Mouse (Mus musculus): ENCODE measurements around the gene Atxn10. TPM values are rescaled to one million over a fixed set of nuclear protein-coding genes. Genes with fewer than 3 reads are reported as not detected.
A peak's percentile ranks its signal among the peaks of the same experiment; 100 is the strongest.
"Not testable (repeated sequence)": the region's sequence is repeated elsewhere in the genome, so short reads cannot be mapped to it uniquely, and the experiment has no call there.

The Atxn10 gene
- polyA plus RNA-seq, 1 experiment from 2014 or later: 309 TPM

GRCm38 (mm10) chr15:85316342-85317140, 19.5 kb upstream of the Atxn10 start:
- Histone ChIP-seq H3K27ac (replicated peaks) (no peak overlapping the region), H3K27me3 (replicated peaks; ENCODE audit: low read depth, poor library complexity, severe bottlenecking) (peaks cover 32% of the 10 kb centered on the region), H3K36me3 (replicated peaks) (no peaks in the 10 kb centered on the region), H3K4me3 (no peak overlapping the region), H3K9me3 (no peaks in the 10 kb centered on the region), H3K4me1 (peaks cover 11% of the 10 kb centered on the region)
- WGBS: 69% methylated on average over 14 of the region's 14 CpGs
- DNase-seq (ENCODE audit: low spot score): no peak

- Histone ChIP-seq H3K4me1 (peaks cover 11% of the 10 kb centered on the region), H3K36me3 (replicated peaks) (no peaks in the 10 kb centered on the region), H3K4me3 (no peak overlapping the region), H3K9me3 (no peaks in the 10 kb centered on the region), H3K27ac (replicated peaks) (no peak overlapping the region), H3K27me3 (replicated peaks; ENCODE audit: low read depth, poor library complexity, severe bottlenecking) (peaks cover 23% of the 10 kb centered on the region)
- DNase-seq (ENCODE audit: low spot score): no peak
- 82% methylated on average over 11 of the region's 11 CpGs for WGBS
Measured at GRCm38 (mm10) chr15:85319924-85320668, 15.9 kb upstream of the Atxn10 start.

DNA sequence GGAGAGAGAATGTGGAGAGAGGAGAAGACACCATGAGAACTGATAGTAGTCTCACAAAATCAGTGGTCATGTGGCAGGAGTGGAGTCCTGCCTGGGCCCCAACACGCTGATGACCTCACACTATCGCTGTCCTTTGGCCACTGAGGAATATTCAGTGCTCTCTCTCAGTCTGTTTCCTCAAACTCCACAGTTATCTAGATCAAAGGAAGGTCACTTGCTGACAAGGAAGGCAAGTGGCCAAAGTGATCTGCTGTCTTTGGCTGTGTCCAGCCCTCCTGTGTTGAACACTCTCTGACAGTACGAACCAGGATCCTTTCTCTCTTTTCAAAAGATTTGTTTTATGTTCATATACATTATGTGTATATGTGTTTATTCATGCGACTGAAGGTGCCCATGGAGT, 12.8 kb upstream of the Atxn10 start:
- WGBS: 88% methylated on average over 4 of the region's 4 CpGs
- Histone ChIP-seq H3K9me3 (no peaks in the 10 kb centered on the region), H3K27ac (replicated peaks) (no peak overlapping the region), H3K27me3 (replicated peaks; ENCODE audit: low read depth, poor library complexity, severe bottlenecking) (peaks cover 3% of the 10 kb centered on the region; the same call in 1 of the 2 replicates), H3K36me3 (replicated peaks) (no peaks in the 10 kb centered on the region), H3K4me3 (no peak overlapping the region), H3K4me1 (no peaks in the 10 kb centered on the region)
- DNase-seq (ENCODE audit: low spot score): no peak

- H3K4me1 ChIP-seq: no peaks in the 10 kb centered on the region
- DNase-seq (ENCODE audit: low spot score): no peak
Measured at GRCm38 (mm10) chr15:85324426-85324825, 11.6 kb upstream of the Atxn10 start.

GRCm38 (mm10) chr15:85327808-85328207, 8.2 kb upstream of the Atxn10 start:
- WGBS: 69% methylated on average over 11 of the region's 11 CpGs
- Histone ChIP-seq H3K9me3 (no peaks in the 10 kb centered on the region), H3K4me3 (no peak overlapping the region), H3K27ac (replicated peaks) (no peak overlapping the region), H3K4me1 (no peaks in the 10 kb centered on the region), H3K36me3 (replicated peaks) (no peaks in the 10 kb centered on the region), H3K27me3 (replicated peaks; ENCODE audit: low read depth, poor library complexity, severe bottlenecking) (no peaks in the 10 kb centered on the region)
- no peak for DNase-seq (ENCODE audit: low spot score)

More at GRCm38 (mm10) chr15:85324426-85324825, 11.6 kb upstream of the Atxn10 start:
- Histone ChIP-seq H3K27me3 (replicated peaks; ENCODE audit: low read depth, poor library complexity, severe bottlenecking) (0 out of 2 replicates have a peak, but pooled peaks cover 3% of the 10 kb centered on the region), H3K9me3 (no peaks in the 10 kb centered on the region), H3K27ac (replicated peaks) (no peak overlapping the region), H3K4me3 (no peak overlapping the region), H3K36me3 (replicated peaks) (no peaks in the 10 kb centered on the region)
- 91% methylated on average over 1 of the region's 1 CpGs for WGBS

GRCm38 (mm10) chr15:85328455-85328854, 7.6 kb upstream of the Atxn10 start:
- H3K27ac ChIP-seq (replicated peaks); DNase-seq (ENCODE audit: low spot score); H3K27me3 ChIP-seq (replicated peaks; ENCODE audit: low read depth, poor library complexity, severe bottlenecking); H3K9me3 ChIP-seq; H3K36me3 ChIP-seq (replicated peaks); H3K4me1 ChIP-seq; H3K4me3 ChIP-seq: not testable (repeated sequence)
- 80% methylated on average over 2 of the region's 2 CpGs for WGBS

DNA sequence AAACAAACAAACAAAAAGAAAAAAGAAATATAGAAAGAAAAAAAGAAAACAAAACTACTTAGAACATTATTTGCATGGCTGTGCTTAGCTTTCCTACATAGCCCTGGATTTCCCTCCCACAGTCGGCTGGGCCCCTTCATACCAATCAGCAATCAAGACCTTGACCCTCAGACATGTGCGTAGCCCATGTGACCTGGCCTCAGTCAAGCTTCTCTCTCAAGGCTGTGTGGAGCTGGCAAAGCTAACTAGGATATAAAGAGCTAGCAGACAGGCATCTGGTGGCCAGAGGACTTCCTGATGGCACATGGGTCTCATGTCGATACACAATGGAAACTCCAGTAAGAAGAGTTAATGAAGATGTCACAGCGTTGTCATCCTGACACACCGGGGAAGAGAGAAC, 6.9 kb upstream of the Atxn10 start:
- no peak for DNase-seq (ENCODE audit: low spot score)
- H3K36me3 ChIP-seq (replicated peaks): no peaks in the 10 kb centered on the region
- H3K27me3 ChIP-seq (replicated peaks; ENCODE audit: low read depth, poor library complexity, severe bottlenecking): no peaks in the 10 kb centered on the region
- no peak overlapping the region for H3K4me3 ChIP-seq
- no peaks in the 10 kb centered on the region for H3K9me3 ChIP-seq
- H3K4me1 ChIP-seq: no peaks in the 10 kb centered on the region
- WGBS: 90% methylated on average over 5 of the region's 5 CpGs
- no peak overlapping the region for H3K27ac ChIP-seq (replicated peaks)

DNA sequence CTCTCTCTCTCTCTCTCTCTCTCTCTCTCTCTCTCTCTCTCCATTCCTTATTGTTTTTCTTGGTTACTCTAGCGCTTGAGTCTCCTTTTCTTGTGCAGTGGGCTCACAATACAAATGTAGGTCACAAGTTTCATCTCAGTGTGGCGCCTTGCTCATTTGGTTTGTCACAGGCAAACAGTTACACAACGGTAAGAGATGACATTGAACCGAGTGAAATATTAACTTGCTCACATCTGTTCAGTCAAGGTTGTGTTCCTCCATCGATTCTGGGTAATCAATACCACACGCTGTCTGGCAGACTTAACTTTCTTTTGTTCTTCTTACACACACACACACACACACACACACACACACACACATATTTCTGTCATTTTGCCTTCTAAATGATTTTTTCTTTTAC, 6.0 kb upstream of the Atxn10 start:
- no peak overlapping the region for H3K27ac ChIP-seq (replicated peaks)
- no peaks in the 10 kb centered on the region for H3K9me3 ChIP-seq
- H3K36me3 ChIP-seq (replicated peaks): no peaks in the 10 kb centered on the region
- 79% methylated on average over 6 of the region's 6 CpGs for WGBS
- DNase-seq (ENCODE audit: low spot score): no peak
- H3K27me3 ChIP-seq (replicated peaks; ENCODE audit: low read depth, poor library complexity, severe bottlenecking): no peaks in the 10 kb centered on the region
- H3K4me3 ChIP-seq: no peak overlapping the region
- no peaks in the 10 kb centered on the region for H3K4me1 ChIP-seq

- peaks cover 16% of the 10 kb centered on the region for H3K4me1 ChIP-seq
- not testable (repeated sequence) for H3K36me3 ChIP-seq (replicated peaks); H3K27ac ChIP-seq (replicated peaks); H3K4me3 ChIP-seq; H3K27me3 ChIP-seq (replicated peaks; ENCODE audit: low read depth, poor library complexity, severe bottlenecking); H3K9me3 ChIP-seq; DNase-seq (ENCODE audit: low spot score)
- 89% methylated on average over 6 of the region's 6 CpGs for WGBS
Measured at GRCm38 (mm10) chr15:85333511-85333910, 2.5 kb upstream of the Atxn10 start.

DNA sequence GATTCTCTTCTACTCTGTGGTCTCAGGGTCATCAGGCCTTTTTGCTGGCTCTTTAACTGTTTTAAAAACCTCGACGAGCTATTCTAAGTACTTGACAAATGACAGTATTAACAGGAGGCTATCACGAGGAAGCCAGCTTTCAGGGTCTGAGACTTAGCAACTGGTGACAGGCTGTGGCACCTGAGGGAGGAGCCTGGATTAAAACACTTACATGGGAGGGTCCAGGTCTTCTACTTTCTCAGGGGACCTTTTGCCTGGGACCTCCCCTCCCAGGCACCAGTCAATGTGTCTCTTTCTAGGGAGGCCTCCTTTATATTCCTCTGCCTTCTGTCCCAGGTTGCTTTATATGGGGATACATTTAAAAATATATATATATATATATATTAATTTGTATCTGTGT, 1.8 kb upstream of the Atxn10 start:
- no peak for DNase-seq (ENCODE audit: low spot score)
- 82% methylated on average over 3 of the region's 3 CpGs for WGBS
- H3K4me1 ChIP-seq: peaks cover 16% of the 10 kb centered on the region

DNA sequence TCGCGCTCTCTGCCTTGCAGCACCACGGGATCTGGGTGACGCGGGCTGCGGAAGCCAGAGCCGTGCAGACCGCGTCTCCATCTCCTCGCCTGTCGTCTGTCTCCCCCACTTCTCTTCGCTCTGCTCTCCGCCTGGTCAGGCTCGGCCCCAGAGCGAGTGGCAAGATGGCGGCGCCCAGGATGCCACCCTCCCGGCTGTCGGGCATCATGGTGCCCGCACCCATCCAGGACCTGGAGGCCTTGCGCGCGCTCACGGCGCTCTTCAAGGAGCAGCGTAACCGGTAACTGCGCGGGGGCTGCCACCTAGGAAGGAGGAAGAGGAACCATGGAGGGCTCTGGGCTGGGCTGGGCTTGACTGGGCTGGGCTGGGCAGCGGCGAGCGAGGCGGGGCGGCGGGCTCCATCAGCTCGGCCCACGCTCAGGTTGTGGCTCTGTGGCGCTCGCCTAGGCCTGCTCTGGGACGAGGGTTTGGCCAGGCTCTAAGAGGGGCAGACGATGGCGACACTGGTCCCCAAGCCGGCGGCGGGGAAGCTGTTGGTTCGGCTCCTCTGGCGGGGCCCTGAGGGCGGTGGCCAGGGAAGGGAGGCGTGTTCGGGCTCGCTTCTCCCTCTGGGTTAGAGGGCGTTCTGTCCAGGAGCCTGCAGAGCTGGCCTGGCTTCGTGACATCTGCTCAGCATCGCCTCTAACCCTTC, 401 bp downstream of the Atxn10 start:
- peak; percentile 94 for DNase-seq (ENCODE audit: low spot score)
- WGBS: under 1% methylated on average over 54 of the region's 54 CpGs

More for the DNA sequence above, 1.8 kb upstream of the Atxn10 start:
- no peak overlapping the region for H3K27ac ChIP-seq (replicated peaks)
- H3K9me3 ChIP-seq: no peaks in the 10 kb centered on the region
- no peaks in the 10 kb centered on the region for H3K27me3 ChIP-seq (replicated peaks; ENCODE audit: low read depth, poor library complexity, severe bottlenecking)
- no peak overlapping the region for H3K4me3 ChIP-seq
- H3K36me3 ChIP-seq (replicated peaks): no peaks in the 10 kb centered on the region

DNA sequence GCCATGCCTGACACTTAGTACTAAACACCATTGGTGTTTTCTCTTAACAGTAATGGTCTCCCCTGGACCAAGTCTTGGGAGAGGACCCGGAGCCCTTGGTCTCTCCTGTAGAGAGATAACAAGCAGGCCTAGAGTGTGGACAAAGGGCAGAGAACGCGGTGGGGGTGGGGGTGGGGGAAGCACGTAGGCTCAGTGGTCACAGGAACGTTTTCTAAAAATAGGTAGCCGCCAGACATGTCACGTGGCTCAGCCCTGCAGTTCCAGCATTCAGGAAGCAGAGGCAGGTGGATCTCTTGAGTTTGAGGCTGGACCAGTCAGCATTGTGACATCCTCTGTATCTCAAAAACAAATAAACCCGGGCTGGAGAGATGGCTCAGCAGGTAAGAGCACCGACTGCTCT, 1.2 kb downstream of the Atxn10 start:
- Histone ChIP-seq H3K4me3 (peak overlapping the region; percentile 99), H3K27me3 (replicated peaks; ENCODE audit: low read depth, poor library complexity, severe bottlenecking) (no peaks in the 10 kb centered on the region), H3K4me1 (peaks cover 16% of the 10 kb centered on the region), H3K9me3 (no peaks in the 10 kb centered on the region), H3K36me3 (replicated peaks) (peaks cover 9% of the 10 kb centered on the region; the same call in 1 of the 2 replicates), H3K27ac (replicated peaks) (peak overlapping the region; percentile 93)
- DNase-seq (ENCODE audit: low spot score): no peak
- 56% methylated on average over 9 of the region's 9 CpGs for WGBS

More for the DNA sequence above, 401 bp downstream of the Atxn10 start:
- Histone ChIP-seq H3K27me3 (replicated peaks; ENCODE audit: low read depth, poor library complexity, severe bottlenecking) (no peaks in the 10 kb centered on the region), H3K27ac (replicated peaks) (peak overlapping the region; percentile 93), H3K4me3 (peak overlapping the region; percentile 99), H3K36me3 (replicated peaks) (peaks cover 7% of the 10 kb centered on the region; the same call in 1 of the 2 replicates), H3K9me3 (no peaks in the 10 kb centered on the region), H3K4me1 (peaks cover 16% of the 10 kb centered on the region)
